Mouse (Mus musculus) kidney, postnatal 0 days (tissue): ENCODE data around the gene Acta2. TPM values are rescaled to one million over a fixed set of nuclear protein-coding genes. Genes with fewer than 3 reads are reported as not detected.

ENCODE experiments used
- ATAC-seq: fragments of 200-750 bp; cut with Nextera tagmentation; replicated peaks from 2 replicates; pipeline ENCODE4 v1.8.0; 2017; ENCODE audit warnings: low read depth, moderate number of reproducible peaks, moderate TSS enrichment, moderate library complexity; ENCODE audit not compliant: low FRiP score
- DNase-seq: peaks from one replicate; pipeline ENCODE4 v3.0.0-alpha.2; 2016; ENCODE audit warnings: low spot score
- H3K27ac ChIP-seq: fragments of 300-500 bp; sonication (generic); 2 replicates; pipeline ENCODE4 v1.5.1; 2014; ENCODE audit warnings: mild to moderate bottlenecking
- H3K27me3 ChIP-seq: fragments of 300-500 bp; sonication (generic); 2 replicates; pipeline ENCODE4 v1.6.1; 2014; ENCODE audit warnings: low read length, mixed read lengths; ENCODE audit not compliant: insufficient read depth
- H3K36me3 ChIP-seq: fragments of 300-500 bp; sonication (generic); 2 replicates; pipeline ENCODE4 v1.6.1; 2014; ENCODE audit warnings: low read length, mixed read lengths; ENCODE audit not compliant: insufficient read depth
- H3K4me1 ChIP-seq: fragments of 300-500 bp; sonication (generic); replicated peaks from 2 replicates; pipeline ENCODE4 v1.6.1; 2014; ENCODE audit warnings: antibody characterized with exemption, low read length, mixed read lengths; ENCODE audit not compliant: insufficient read depth
- H3K4me2 ChIP-seq: fragments of 300-500 bp; sonication (generic); 2 replicates; pipeline ENCODE4 v1.6.1; 2014; ENCODE audit warnings: mild to moderate bottlenecking, low read length, moderate library complexity, mixed read lengths
- H3K4me3 ChIP-seq: fragments of 300-500 bp; sonication (generic); replicated peaks from 2 replicates; pipeline ENCODE4 v1.5.1; 2014; ENCODE audit warnings: low read depth, low read length
- H3K9ac ChIP-seq: fragments of 300-500 bp; sonication (generic); 2 replicates; pipeline ENCODE4 v1.6.1; 2014; ENCODE audit warnings: low read depth, low read length
- H3K9me3 ChIP-seq: fragments of 300-500 bp; sonication (generic); replicated peaks from 2 replicates; pipeline ENCODE4 v1.6.1; 2016; ENCODE audit warnings: low read length, inconsistent platforms, mixed read lengths
- CTCF ChIP-seq: IDR thresholded peaks from 2 replicates; pipeline ENCODE4 v1.5.1; 2016; ENCODE audit warnings: antibody characterized with exemption, low read depth, mild to moderate bottlenecking, moderate library complexity
- WGBS: fragments of 180-500 bp; shearing (Covaris S2); extraction: QIAGEN DNeasy Blood & Tissue Kit; methylation state at CpG from one replicate; pipeline ENCODE4 v1.1.7; 2014; 5-methylcytosine and 5-hydroxymethylcytosine counted together
- polyA plus RNA-seq: library from polyadenylated mRNA; unstranded; fragments of >200 nt; fragmentation: Nextera tagmentation; extraction: Ambion mirVana; gene quantifications from 2 replicates; pipeline ENCODE4 v1.2.1, GENCODE M21; 2015

Gene Acta2
- polyA plus RNA-seq, 1 experiment from 2014 or later, result 450 TPM

- ATAC-seq (no peak), DNase-seq (no peak)
- Histone ChIP-seq H3K4me3 (no peak overlapping the region), H3K36me3 (no peaks in the 10 kb centered on the region), H3K9ac (no peak overlapping the region), H3K27me3 (no peaks in the 10 kb centered on the region), H3K9me3 (no peaks in the 10 kb centered on the region), H3K27ac (no peak overlapping the region), H3K4me2 (no peak overlapping the region), H3K4me1 (no peaks in the 10 kb centered on the region)
- no peak for TF ChIP-seq CTCF
- WGBS, result 82% methylated on average over 5 of the region's 5 CpGs
Measured at GRCm38 (mm10) chr19:34248558-34248957, 6.8 kb downstream of the Acta2 start.

- TF ChIP-seq CTCF, result peak; percentile 75
- H3K4me3 ChIP-seq, result no peak overlapping the region
- H3K9me3 ChIP-seq, result no peaks in the 10 kb centered on the region
- H3K36me3 ChIP-seq, result no peaks in the 10 kb centered on the region
- H3K27ac ChIP-seq, result no peak overlapping the region
- H3K9ac ChIP-seq, result no peak overlapping the region
- no peak for ATAC-seq
- no peak overlapping the region for H3K4me2 ChIP-seq
- no peaks in the 10 kb centered on the region for H3K27me3 ChIP-seq
- WGBS, result 11% methylated on average over 6 of the region's 6 CpGs
- no peaks in the 10 kb centered on the region for H3K4me1 ChIP-seq
- DNase-seq, result peak; percentile 94
Measured at GRCm38 (mm10) chr19:34244056-34244455, 11.3 kb downstream of the Acta2 start.

DNA sequence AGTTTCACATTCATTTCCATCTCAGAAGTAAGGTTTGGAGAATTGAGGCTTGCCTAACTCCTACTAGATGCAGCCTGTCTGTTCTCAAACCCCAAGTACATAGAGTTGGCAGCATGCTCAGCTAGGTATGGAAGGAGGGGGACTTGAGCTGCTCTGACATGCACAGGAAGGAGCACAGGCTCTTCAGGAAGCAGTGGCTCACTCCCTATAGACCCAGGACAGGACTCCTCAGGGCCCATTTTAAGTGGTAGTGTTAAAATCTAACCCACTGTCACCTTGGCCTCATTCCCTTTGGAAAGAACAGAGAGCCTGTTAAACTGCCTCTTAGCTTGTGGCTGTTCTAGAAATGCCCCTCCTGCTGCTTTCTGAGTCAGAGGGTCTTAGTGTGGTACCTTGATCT is 12.5 kb downstream of the Acta2 start:
- no peak for DNase-seq
- H3K36me3 ChIP-seq, result peaks cover 4% of the 10 kb centered on the region; the same call in 1 of the 2 replicates
- no peak for ATAC-seq
- no peaks in the 10 kb centered on the region for H3K27me3 ChIP-seq
- no peaks in the 10 kb centered on the region for H3K9me3 ChIP-seq
- no peak overlapping the region for H3K4me3 ChIP-seq
- H3K9ac ChIP-seq, result no peak overlapping the region
- no peak overlapping the region for H3K4me2 ChIP-seq
- TF ChIP-seq CTCF, result no peak
- H3K27ac ChIP-seq, result no peak overlapping the region
- no peaks in the 10 kb centered on the region for H3K4me1 ChIP-seq

GRCm38 (mm10) chr19:34241247-34241915 is 14.0 kb downstream of the Acta2 start:
- TF ChIP-seq CTCF, result peak; percentile 74
- Histone ChIP-seq H3K9ac (no peak overlapping the region), H3K9me3 (no peaks in the 10 kb centered on the region), H3K27me3 (no peaks in the 10 kb centered on the region), H3K36me3 (peaks cover 4% of the 10 kb centered on the region; the same call in 1 of the 2 replicates), H3K4me1 (no peaks in the 10 kb centered on the region), H3K4me3 (no peak overlapping the region), H3K27ac (no peak overlapping the region), H3K4me2 (no peak overlapping the region)
- 66% methylated on average over 15 of the region's 15 CpGs for WGBS
- DNase-seq (peak; percentile 82), ATAC-seq (no peak)

- Histone ChIP-seq H3K36me3 (peaks cover 4% of the 10 kb centered on the region; the same call in 1 of the 2 replicates), H3K4me2 (no peak overlapping the region), H3K4me3 (no peak overlapping the region), H3K9ac (no peak overlapping the region), H3K27me3 (no peaks in the 10 kb centered on the region), H3K27ac (no peak overlapping the region), H3K4me1 (no peaks in the 10 kb centered on the region), H3K9me3 (no peaks in the 10 kb centered on the region)
- ATAC-seq, result no peak
- TF ChIP-seq CTCF, result no peak
- no peak for DNase-seq
- WGBS, result 89% methylated on average over 5 of the region's 5 CpGs
Measured at GRCm38 (mm10) chr19:34240273-34241039, 14.9 kb downstream of the Acta2 start.

DNA sequence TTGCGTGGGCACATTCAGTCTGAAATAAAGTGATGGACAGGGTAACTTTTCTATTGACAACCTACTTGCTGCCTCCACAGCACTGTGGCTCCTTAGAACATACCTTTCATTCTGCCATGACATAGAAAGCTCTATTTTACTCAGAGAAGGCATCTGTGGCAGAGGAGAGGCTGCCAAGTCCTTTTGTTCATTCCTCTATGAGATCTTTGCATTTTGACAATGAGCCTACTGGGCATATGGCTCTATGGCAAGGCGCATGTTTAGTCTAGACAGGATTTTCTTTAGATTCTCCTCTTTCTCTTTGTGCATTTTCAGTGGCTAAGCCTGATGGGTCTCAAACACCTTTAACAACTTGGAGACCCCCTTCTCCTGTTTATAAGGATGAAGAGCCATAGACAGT is 17.6 kb downstream of the Acta2 start:
- H3K4me2 ChIP-seq, result no peak overlapping the region
- ATAC-seq (no peak), DNase-seq (no peak)
- H3K9me3 ChIP-seq, result no peaks in the 10 kb centered on the region
- no peaks in the 10 kb centered on the region for H3K27me3 ChIP-seq
- H3K4me1 ChIP-seq, result no peaks in the 10 kb centered on the region
- TF ChIP-seq CTCF, result no peak
- 97% methylated on average over 2 of the region's 2 CpGs for WGBS
- peaks cover 4% of the 10 kb centered on the region; the same call in 1 of the 2 replicates for H3K36me3 ChIP-seq
- no peak overlapping the region for H3K9ac ChIP-seq
- H3K4me3 ChIP-seq, result no peak overlapping the region
- no peak overlapping the region for H3K27ac ChIP-seq
